Mouse (Mus musculus) myocyte (in vitro differentiated cells): ENCODE results near the gene Cracr2a.

ENCODE experiments used
- CEBPB ChIP-seq: IDR thresholded peaks from 2 replicates; pipeline ENCODE4 v1.6.1; 2011; ENCODE audit warnings: mild to moderate bottlenecking, moderate library complexity; ENCODE audit not compliant: poor library complexity, insufficient read depth, severe bottlenecking
- E2F4 ChIP-seq: IDR thresholded peaks from one replicate; pipeline ENCODE4 v1.6.1; 2011; ENCODE audit warnings: mild to moderate bottlenecking, control low read depth, moderate library complexity; ENCODE audit not compliant: insufficient read depth
- MAX ChIP-seq: IDR thresholded peaks from one replicate; pipeline ENCODE4 v1.6.1; 2011; ENCODE audit warnings: low read depth, mild to moderate bottlenecking, control low read depth
- MYOD1 ChIP-seq, 3 experiments: IDR thresholded peaks; one replicate each; pipeline ENCODE4 v1.6.1; 2011; ENCODE audit warnings: control low read depth in 2 of 3, low read depth in 2 of 3, mild to moderate bottlenecking in 2 of 3, moderate library complexity in 1 of 3; ENCODE audit not compliant: insufficient read length in 2 of 3, control insufficient read depth in 1 of 3
- MYOG ChIP-seq, 3 experiments: IDR thresholded peaks; one replicate each; pipeline ENCODE4 v1.6.1; 2011; ENCODE audit warnings: control low read depth in 2 of 3, low read depth in 2 of 3, mild to moderate bottlenecking in 2 of 3; ENCODE audit not compliant: insufficient read length in 2 of 3, control insufficient read depth in 1 of 3, insufficient read depth in 1 of 3
- POLR2A ChIP-seq: IDR thresholded peaks from one replicate; pipeline ENCODE4 v1.6.1; 2011; ENCODE audit warnings: low read depth, mild to moderate bottlenecking, control low read depth, moderate library complexity; ENCODE audit not compliant: insufficient read length
- POLR2AphosphoS2 ChIP-seq: IDR thresholded peaks from one replicate; pipeline ENCODE4 v1.6.1; 2011; ENCODE audit warnings: low read depth, control low read depth; ENCODE audit not compliant: insufficient read length
- REST ChIP-seq: IDR thresholded peaks from one replicate; pipeline ENCODE4 v1.6.1; 2011; ENCODE audit warnings: mild to moderate bottlenecking, control low read depth, moderate library complexity; ENCODE audit not compliant: insufficient read depth, insufficient read length
- SRF ChIP-seq: IDR thresholded peaks from one replicate; pipeline ENCODE4 v1.6.1; 2011; ENCODE audit warnings: low read depth; ENCODE audit not compliant: control insufficient read depth, insufficient read length
- TCF12 ChIP-seq: IDR thresholded peaks from one replicate; pipeline ENCODE4 v1.6.1; 2011; ENCODE audit warnings: mild to moderate bottlenecking, control low read depth; ENCODE audit not compliant: poor library complexity, insufficient read depth, severe bottlenecking
- TCF3 ChIP-seq: IDR thresholded peaks from one replicate; pipeline ENCODE4 v1.6.1; 2011; ENCODE audit warnings: low read depth, control low read depth; ENCODE audit not compliant: insufficient read length
- USF1 ChIP-seq: IDR thresholded peaks from one replicate; pipeline ENCODE4 v1.6.1; 2011; ENCODE audit warnings: low read depth, mild to moderate bottlenecking, control low read depth, moderate library complexity

DNA sequence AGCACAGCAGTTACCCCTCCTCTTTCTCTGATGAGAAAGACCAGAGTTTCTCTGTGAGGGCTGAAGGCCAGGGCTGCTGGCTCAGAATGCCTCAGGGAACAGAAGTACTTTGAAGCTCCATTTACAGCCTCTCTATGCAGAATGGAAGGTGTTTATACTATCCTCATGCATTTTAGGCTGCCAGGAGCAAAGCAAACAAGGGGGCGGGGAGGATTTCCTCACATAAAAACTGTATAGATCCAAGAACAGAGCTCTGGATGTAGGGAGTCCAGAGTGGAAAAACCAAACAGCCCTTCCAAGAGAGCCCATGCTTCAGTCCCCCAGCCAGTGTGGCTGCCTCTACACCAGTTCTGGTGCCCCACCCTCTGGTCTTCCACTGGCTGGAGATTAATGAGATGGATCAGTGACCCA lies 147.1 kb downstream of the Cracr2a start:
- TF ChIP-seq USF1 (no peak), POLR2A (no peak), TCF3 (no peak), E2F4 (no peak), POLR2AphosphoS2 (no peak), CEBPB (no peak), TCF12 (no peak), MYOG (IDR thresholded peaks at IDR 0.05; ENCODE audit: control insufficient read depth in 1 of 3, insufficient read depth in 1 of 3, insufficient read length in 2 of 3, low read depth in 2 of 3) (no peak), MAX (no peak), MYOD1 (IDR thresholded peaks at IDR 0.05; ENCODE audit: control insufficient read depth in 1 of 3, insufficient read length in 2 of 3, low read depth in 2 of 3) (no peak), REST (no peak), SRF (no peak)
